Mouse (Mus musculus) E14TG2a.4 (cell line): ENCODE data around the gene Ube4b.

Source experiments
- CTCF ChIP-seq: conservative IDR thresholded peaks from 2 replicates; pipeline ENCODE4 v1.5.1; 2014; ENCODE audit warnings: low read length
- NANOG ChIP-seq: IDR thresholded peaks from 2 replicates; pipeline ENCODE4 v1.6.1; 2014; ENCODE audit warnings: borderline replicate concordance, low read length, mixed read lengths

DNA sequence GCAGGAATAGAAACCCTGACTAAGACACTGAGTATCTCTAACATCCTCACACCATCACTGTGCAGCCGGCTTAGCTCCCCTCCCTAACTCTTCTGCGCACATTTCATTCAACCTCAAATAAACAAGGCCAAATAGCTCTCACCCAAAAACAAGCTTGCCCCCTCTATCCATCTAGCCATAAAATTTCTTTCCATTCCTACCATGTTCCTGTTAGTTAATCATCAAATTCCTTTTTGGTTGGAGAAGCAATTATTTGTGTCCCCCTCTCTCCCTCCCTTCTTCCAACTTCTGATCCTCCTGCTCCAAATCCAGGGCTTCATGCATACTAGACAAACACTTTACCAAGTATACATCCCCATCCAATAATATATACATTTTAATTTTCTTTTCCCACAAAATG, 130.0 kb downstream of the Ube4b start:
- no peak for TF ChIP-seq CTCF
- TF ChIP-seq NANOG = no peak
